Mouse (Mus musculus) cerebellum, adult 2 months (tissue): ENCODE results near the gene Nrcam.

Experiments used
- CTCF ChIP-seq: fragments of 200-500 bp; IDR thresholded peaks from 2 replicates; pipeline ENCODE4 v1.5.1; 2011; ENCODE audit warnings: low read depth, mild to moderate bottlenecking, control low read depth, low read length, moderate library complexity, borderline replicate concordance; ENCODE audit not compliant: insufficient read depth
- POLR2A ChIP-seq: fragments of 200-500 bp; IDR thresholded peaks from 2 replicates; pipeline ENCODE4 v1.6.1; 2011; ENCODE audit warnings: low read length, control low read depth, borderline replicate concordance; ENCODE audit not compliant: insufficient read depth

DNA sequence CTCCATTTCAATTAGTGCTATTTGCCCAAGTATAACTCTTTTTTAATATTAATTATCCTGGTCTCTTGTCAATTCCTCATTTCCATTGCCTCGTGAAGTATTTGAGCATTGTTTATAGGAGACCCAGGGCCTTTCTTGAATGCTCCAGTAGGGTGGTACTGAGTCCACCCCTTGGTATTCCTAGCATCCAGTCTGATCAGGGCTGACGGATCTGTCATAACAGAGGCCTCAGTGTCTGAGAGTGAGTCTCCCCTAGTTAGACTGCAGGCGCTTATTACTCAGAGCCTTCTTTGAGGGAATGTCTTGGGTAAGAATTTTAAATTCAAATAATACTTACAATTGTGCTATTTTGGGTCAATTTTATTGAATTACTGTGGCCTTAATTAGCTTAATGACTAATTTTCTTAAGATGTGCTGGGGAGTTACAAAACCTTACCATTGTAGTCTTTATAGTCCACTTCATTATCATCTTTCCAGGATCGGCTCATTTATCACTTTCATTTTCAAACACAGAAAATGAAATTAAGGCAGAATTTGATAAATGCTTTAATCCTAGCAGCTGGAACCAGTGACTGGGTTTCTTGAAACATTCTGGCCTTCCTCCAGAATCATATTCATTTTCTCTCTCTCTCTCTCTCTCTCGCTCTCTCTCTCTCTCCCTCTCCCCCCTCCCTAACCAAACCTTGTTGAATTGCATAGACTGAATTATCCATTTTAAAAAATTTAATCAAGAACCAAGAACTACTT, 61.9 kb downstream of the Nrcam start:
- TF ChIP-seq POLR2A (no peak), CTCF (no peak)
